Mouse (Mus musculus): ENCODE results near the gene Actl7b. TPM values are rescaled to one million over a fixed set of nuclear protein-coding genes. Genes with fewer than 3 reads are reported as not detected.

Actl7b gene
- polyA plus RNA-seq (2015; fragmentation: Nextera tagmentation; extraction: Ambion mirVana), result not detected in 2 replicates

DNA sequence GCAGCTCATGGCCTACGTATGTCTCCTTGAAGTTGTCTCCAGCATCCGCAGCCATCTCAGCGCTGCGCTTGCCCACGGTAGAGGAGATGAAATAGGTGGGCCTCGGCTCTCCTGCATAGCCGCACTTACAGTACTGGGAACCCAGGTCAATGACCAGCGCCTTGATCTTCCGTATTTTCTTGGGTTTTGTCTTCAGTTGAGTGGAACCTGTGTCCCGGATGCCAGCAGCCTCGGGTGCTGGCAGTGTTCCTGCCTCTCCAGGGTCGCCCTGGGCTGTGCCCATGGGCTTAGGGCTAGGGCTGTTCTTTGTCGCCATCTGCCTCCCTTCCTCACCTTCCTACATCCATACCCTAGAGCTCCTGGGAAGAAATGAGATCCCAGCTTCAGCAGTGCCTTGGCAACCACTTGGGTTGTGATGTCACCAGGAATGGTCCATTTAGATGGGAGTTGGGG, at the start of gene Actl7b:
Actl7b (minus strand) TSS at position 403 of the 453 bp plus-strand sequence.
- Histone ChIP-seq H3K4me2 (replicated peaks) (no peak within 1 kb of the TSS), H3K4me3 (no peak within 1 kb of the TSS), H3K27me3 (no peaks in the 10 kb centered on the region), H3K9ac (replicated peaks) (no peak within 1 kb of the TSS), H3K4me1 (no peaks in the 10 kb centered on the region), H3K36me3 (peaks cover 16% of the 10 kb centered on the region; the same call in 1 of the 2 replicates), H3K9me3 (no peaks in the 10 kb centered on the region), H3K27ac (replicated peaks) (no peak within 1 kb of the TSS)
- WGBS, result 93% methylated on average over 13 of the region's 13 CpGs
- no peak for ATAC-seq (replicated peaks)

DNA sequence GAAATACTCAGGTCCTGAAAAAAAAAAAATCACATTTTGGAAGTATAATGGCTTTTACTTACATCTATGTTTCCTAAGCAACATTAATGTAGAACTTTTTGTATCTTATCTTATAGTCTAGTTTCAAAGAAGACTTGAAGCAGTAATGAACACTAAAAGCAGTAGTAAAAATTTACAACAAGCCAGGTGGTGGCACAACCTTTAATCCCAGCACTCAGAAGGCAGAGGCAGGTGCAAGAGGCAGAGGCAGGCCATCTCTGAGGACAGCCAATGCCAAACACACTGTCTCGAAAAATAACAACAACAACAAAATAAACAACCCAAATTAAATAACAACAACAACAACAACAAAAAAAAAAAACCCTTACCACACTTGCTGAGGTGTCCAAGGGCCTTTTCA, 29.8 kb upstream of the Actl7b start:
- H3K9me3 ChIP-seq, result no peaks in the 10 kb centered on the region
- H3K4me2 ChIP-seq (replicated peaks), result no peak overlapping the region
- H3K36me3 ChIP-seq, result peaks cover 91% of the 10 kb centered on the region
- H3K4me1 ChIP-seq, result no peaks in the 10 kb centered on the region
- H3K9ac ChIP-seq (replicated peaks), result no peak overlapping the region
- ATAC-seq (replicated peaks), result no peak
- H3K27me3 ChIP-seq, result no peaks in the 10 kb centered on the region
- H3K27ac ChIP-seq (replicated peaks), result no peak overlapping the region
- no peak overlapping the region for H3K4me3 ChIP-seq
- WGBS, result 74% methylated on average over 1 of the region's 1 CpGs

DNA sequence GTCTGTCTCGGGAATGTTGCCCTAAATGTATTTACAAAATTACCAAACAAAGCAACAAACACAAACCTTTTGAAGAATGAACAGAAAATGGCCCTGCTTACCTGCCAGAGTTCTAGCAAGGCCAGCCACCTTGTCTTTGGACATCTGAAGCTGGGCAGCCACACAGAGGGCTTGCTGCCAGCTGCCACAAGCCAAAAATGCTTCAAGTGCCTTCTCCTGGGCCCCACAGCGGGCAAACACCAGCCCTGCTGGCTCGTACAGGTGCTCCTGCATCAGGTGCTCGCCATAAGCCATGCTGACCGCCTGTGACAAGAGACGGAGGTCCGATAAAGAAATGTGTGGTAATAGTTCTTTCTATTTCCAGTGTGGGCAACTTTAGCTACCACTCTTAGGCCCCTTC, 27.7 kb upstream of the Actl7b start:
- H3K36me3 ChIP-seq, result peaks cover 95% of the 10 kb centered on the region
- H3K9me3 ChIP-seq, result no peaks in the 10 kb centered on the region
- no peaks in the 10 kb centered on the region for H3K27me3 ChIP-seq
- WGBS, result 95% methylated on average over 7 of the region's 7 CpGs
- H3K27ac ChIP-seq (replicated peaks), result no peak overlapping the region
- no peak overlapping the region for H3K4me3 ChIP-seq
- no peaks in the 10 kb centered on the region for H3K4me1 ChIP-seq
- H3K4me2 ChIP-seq (replicated peaks), result no peak overlapping the region
- H3K9ac ChIP-seq (replicated peaks), result no peak overlapping the region
- no peak for ATAC-seq (replicated peaks)

DNA sequence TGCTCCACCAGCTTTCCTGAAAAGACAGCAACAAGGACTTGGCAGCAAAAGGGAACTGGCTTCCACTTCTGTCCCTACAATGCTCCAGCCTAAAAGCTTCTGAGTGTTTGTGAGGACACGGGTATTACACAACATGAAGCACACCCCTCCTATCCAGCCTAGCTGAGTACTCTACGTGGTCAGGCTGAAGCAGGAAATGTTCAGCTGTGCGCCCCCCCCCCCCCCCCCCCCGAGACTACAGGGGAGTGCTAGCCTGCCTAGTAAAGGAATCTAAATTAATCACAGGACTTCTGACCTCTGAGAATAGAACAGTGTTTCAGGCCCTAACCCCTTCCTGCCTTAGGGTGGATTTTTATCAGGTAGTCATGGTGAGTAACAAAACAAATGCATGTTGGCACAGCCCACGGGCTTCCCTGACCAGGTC, 26.6 kb upstream of the Actl7b start:
- Histone ChIP-seq H3K9ac (replicated peaks) (no peak overlapping the region), H3K4me2 (replicated peaks) (no peak overlapping the region), H3K4me1 (no peaks in the 10 kb centered on the region), H3K27ac (replicated peaks) (no peak overlapping the region), H3K4me3 (no peak overlapping the region), H3K36me3 (peaks cover 90% of the 10 kb centered on the region), H3K9me3 (no peaks in the 10 kb centered on the region), H3K27me3 (no peaks in the 10 kb centered on the region)
- no peak for ATAC-seq (replicated peaks)
- WGBS, result 80% methylated on average over 5 of the region's 5 CpGs

DNA sequence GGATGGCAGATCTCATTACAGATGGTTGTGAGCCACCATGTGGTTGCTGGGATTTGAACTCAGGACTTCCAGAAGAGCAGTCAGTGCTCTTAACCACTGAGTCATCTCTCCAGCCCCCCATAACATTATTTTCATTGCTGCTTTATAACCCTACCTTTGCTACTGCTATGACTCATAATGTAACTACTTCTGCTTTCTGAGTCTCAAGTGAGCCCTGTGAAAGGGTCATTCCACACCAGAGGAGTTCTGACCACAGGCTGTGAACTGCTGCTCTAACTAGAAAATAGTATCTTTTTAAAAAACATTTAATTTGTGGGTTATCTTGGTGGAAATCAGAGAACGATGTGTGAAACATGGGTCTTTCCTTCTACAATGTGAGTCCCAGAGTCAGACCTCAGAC, 16.4 kb upstream of the Actl7b start:
- no peaks in the 10 kb centered on the region for H3K9me3 ChIP-seq
- no peak overlapping the region for H3K4me2 ChIP-seq (replicated peaks)
- no peaks in the 10 kb centered on the region for H3K4me1 ChIP-seq
- H3K27me3 ChIP-seq, result no peaks in the 10 kb centered on the region
- no peak overlapping the region for H3K27ac ChIP-seq (replicated peaks)
- H3K4me3 ChIP-seq, result no peak overlapping the region
- 90% methylated on average over 1 of the region's 1 CpGs for WGBS
- ATAC-seq (replicated peaks), result no peak
- H3K9ac ChIP-seq (replicated peaks), result no peak overlapping the region
- peaks cover 93% of the 10 kb centered on the region for H3K36me3 ChIP-seq

DNA sequence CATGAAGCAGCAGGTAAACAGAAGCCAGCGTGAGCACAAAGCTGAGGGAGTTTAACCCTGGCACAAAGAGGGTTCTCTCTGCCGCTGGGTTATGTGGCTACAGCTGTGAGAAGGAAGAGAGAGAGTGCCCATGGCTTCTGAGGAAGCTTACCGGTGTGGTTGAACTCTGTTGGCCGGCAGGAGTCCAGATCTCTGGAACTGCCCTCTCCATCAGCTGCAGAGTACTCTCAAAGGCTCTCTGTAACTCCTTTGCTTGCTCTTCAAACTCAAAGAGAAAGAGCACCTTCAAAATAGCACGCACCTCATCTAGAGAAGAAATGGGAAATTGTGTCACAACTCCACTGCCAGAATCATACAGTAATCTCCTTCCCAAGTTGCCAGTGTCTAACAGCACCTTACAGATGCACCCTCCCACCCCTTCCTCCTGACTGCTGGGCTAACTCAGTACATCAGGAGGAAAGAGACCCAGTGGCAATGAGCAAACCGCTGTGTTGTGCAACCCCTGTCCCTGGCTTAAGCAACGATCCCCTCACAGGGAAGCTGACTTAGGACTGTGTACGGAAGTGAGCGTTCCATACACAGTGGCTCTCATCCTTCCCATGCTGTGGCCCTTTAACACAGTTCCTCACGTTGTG, 15.8 kb upstream of the Actl7b start:
- ATAC-seq (replicated peaks), result no peak
- Histone ChIP-seq H3K27ac (replicated peaks) (no peak overlapping the region), H3K9ac (replicated peaks) (no peak overlapping the region), H3K27me3 (no peaks in the 10 kb centered on the region), H3K4me3 (no peak overlapping the region), H3K4me2 (replicated peaks) (no peak overlapping the region), H3K9me3 (no peaks in the 10 kb centered on the region), H3K4me1 (no peaks in the 10 kb centered on the region), H3K36me3 (peaks cover 88% of the 10 kb centered on the region)
- WGBS, result 93% methylated on average over 10 of the region's 10 CpGs

DNA sequence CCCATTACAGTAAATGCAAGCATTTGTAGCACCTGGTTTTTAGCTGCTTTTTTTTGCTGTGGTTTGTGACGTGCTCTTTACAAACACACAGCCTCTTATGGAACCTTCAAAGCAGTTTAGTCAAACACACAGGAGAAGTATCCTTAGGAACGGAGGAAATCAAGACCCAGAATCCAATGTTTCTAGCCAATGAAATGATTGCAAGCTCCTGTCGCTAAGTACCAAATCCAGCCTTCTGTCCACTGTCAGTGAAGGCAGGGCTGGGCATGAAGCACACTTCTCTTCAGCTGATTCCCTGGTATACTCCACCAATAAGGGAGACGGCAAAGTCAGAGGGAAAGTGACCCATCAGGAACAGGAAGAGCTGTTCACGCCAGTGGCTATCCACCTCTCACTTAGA, 14.8 kb upstream of the Actl7b start:
- WGBS, result 94% methylated on average over 5 of the region's 5 CpGs
- no peaks in the 10 kb centered on the region for H3K9me3 ChIP-seq
- H3K27me3 ChIP-seq, result no peaks in the 10 kb centered on the region
- H3K4me1 ChIP-seq, result no peaks in the 10 kb centered on the region
- no peak for ATAC-seq (replicated peaks)
- no peak overlapping the region for H3K27ac ChIP-seq (replicated peaks)
- peaks cover 88% of the 10 kb centered on the region for H3K36me3 ChIP-seq
- no peak overlapping the region for H3K4me3 ChIP-seq
- no peak overlapping the region for H3K4me2 ChIP-seq (replicated peaks)
- no peak overlapping the region for H3K9ac ChIP-seq (replicated peaks)

DNA sequence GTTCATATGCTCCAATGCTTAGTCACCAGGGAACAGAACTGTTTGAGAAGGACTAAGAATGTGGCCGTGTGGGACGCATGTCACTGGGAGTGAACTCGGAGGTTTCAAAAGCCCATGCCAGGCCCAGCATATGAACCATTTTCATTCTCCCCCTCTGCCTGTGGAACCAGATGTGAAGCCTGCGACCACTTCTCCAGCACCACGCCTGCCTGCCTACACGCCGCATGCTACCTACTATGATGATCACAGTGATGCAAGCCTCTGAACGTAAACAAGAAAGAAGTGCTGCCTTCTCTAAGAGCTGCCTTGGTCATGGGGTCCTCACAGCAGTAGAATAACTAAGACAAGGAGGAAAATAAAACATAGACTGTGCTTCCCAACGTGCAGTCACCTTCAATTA, 6.2 kb upstream of the Actl7b start:
- H3K4me3 ChIP-seq, result no peak overlapping the region
- H3K4me1 ChIP-seq, result no peaks in the 10 kb centered on the region
- H3K9me3 ChIP-seq, result no peaks in the 10 kb centered on the region
- no peak overlapping the region for H3K4me2 ChIP-seq (replicated peaks)
- no peak overlapping the region for H3K27ac ChIP-seq (replicated peaks)
- H3K9ac ChIP-seq (replicated peaks), result no peak overlapping the region
- WGBS, result 96% methylated on average over 9 of the region's 9 CpGs
- no peak for ATAC-seq (replicated peaks)
- peaks cover 64% of the 10 kb centered on the region for H3K36me3 ChIP-seq
- no peaks in the 10 kb centered on the region for H3K27me3 ChIP-seq

DNA sequence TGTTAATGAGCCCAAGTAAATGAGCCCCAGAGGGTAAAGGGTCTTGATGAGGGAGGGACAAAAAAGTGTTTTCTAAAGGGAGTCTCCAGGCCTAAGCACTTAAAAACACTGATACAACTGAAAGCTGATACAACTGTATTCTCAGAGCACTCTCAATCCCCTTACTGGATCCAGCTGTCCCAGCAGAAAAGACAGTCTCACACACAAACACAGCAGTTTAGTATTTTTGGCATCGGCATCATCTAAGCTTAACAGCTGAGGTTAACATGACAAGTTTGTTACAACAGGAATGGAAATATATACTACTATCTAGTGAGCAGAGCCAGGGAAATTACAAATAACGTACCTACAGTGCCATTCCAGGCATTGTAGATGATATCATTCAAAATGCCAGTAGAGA, 5.1 kb upstream of the Actl7b start:
- H3K36me3 ChIP-seq, result peaks cover 56% of the 10 kb centered on the region
- no peak overlapping the region for H3K27ac ChIP-seq (replicated peaks)
- 94% methylated on average over 2 of the region's 2 CpGs for whole genome bisulfite sequencing
- no peaks in the 10 kb centered on the region for H3K9me3 ChIP-seq
- ATAC-seq (replicated peaks), result no peak
- H3K9ac ChIP-seq (replicated peaks), result no peak overlapping the region
- no peaks in the 10 kb centered on the region for H3K27me3 ChIP-seq
- H3K4me2 ChIP-seq (replicated peaks), result no peak overlapping the region
- no peak overlapping the region for H3K4me3 ChIP-seq
- no peaks in the 10 kb centered on the region for H3K4me1 ChIP-seq

DNA sequence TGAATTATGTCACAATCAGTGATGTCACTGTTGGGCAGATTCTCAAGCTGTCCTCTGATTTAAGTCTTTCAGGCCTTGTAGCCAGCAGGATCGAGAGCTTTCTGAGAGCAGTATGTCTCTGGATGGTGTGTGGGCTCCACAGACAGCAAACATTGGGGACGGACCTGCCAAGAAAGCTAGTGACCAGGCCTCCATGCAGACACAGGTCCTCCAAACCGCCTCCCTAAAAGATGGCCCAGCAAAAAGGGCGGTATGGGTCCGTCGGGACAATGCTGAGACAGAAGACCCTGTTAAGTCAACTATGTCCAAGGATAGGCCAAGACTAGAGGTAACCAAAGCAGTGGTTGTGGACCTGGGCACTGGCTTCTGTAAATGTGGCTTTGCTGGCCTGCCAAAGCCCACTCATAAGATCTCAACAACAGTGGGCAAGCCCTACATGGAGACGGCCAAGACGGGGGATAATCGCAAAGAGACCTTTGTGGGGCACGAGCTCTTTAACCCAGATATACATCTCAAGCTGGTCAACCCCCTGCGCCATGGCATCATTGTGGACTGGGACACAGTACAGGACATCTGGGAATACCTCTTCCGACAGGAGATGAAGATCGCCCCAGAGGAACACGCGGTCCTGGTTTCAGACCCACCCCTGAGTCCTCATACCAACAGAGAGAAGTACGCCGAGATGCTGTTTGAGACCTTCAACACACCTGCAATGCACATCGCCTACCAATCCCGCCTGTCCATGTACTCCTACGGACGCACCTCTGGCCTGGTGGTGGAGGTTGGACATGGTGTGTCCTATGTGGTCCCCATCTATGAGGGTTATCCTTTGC, 2.3 kb upstream of the Actl7b start, which contains the start of gene Actl7a:
Actl7a (plus strand) TSS at position 51 of the 833 bp plus-strand sequence.
- ATAC-seq (replicated peaks), result no peak
- Histone ChIP-seq H3K36me3 (peaks cover 31% of the 10 kb centered on the region; the same call in 1 of the 2 replicates), H3K4me2 (replicated peaks) (no peak within 1 kb of the TSS), H3K9me3 (no peaks in the 10 kb centered on the region), H3K4me3 (no peak within 1 kb of the TSS), H3K27me3 (no peaks in the 10 kb centered on the region), H3K27ac (replicated peaks) (no peak within 1 kb of the TSS), H3K9ac (replicated peaks) (no peak within 1 kb of the TSS), H3K4me1 (no peaks in the 10 kb centered on the region)
- WGBS, result 96% methylated on average over 21 of the region's 21 CpGs

DNA sequence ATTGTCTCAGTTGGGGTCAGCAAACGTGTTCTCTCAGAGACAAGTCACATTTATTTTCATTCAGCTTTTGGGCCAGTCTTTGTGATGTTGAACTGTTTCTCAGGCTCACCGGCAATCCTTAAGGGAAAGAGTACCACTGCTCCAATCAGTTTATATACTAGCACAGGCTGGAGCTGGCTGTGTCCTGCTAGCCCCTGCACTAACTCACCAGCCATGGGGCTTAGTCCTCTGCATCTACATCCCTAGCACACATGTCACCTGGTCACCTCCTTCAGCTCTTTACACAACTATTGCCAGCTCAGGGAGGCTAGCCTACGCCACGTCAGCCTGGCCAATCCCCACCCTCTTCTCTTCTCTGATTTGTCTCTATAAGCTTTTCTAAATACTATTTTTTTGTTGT, 1.5 kb upstream of the Actl7b start:
- Histone ChIP-seq H3K4me1 (no peaks in the 10 kb centered on the region), H3K4me3 (no peak overlapping the region), H3K4me2 (replicated peaks) (no peak overlapping the region), H3K27ac (replicated peaks) (no peak overlapping the region), H3K9ac (replicated peaks) (no peak overlapping the region), H3K27me3 (no peaks in the 10 kb centered on the region), H3K9me3 (no peaks in the 10 kb centered on the region), H3K36me3 (peaks cover 25% of the 10 kb centered on the region; the same call in 1 of the 2 replicates)
- 88% methylated on average over 4 of the region's 4 CpGs for WGBS
- no peak for ATAC-seq (replicated peaks)

DNA sequence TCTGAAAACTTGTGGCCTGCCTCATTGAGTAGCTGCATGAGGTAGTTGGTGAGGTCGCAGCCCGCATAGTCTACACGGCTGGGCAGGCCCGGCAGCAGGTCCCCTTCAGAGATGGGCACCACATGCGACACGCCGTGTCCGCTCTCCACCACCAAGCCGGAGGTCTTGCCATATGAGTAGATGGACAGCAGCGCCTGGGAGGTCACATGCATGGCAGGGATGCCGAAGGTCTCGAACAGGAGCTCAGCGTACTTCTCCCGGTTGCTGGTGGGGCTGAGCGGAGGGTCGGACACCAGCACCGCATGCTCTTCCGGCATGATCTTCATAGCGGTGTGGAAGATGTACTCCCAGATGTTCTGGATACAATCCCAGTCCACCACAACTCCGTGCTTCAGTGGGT, 632 bp downstream of the Actl7b start:
- no peak for ATAC-seq (replicated peaks)
- WGBS, result 95% methylated on average over 20 of the region's 20 CpGs
- H3K9ac ChIP-seq (replicated peaks), result no peak overlapping the region
- H3K36me3 ChIP-seq, result peaks cover 11% of the 10 kb centered on the region; the same call in 1 of the 2 replicates
- no peaks in the 10 kb centered on the region for H3K4me1 ChIP-seq
- H3K27ac ChIP-seq (replicated peaks), result no peak overlapping the region
- no peaks in the 10 kb centered on the region for H3K9me3 ChIP-seq
- H3K27me3 ChIP-seq, result no peaks in the 10 kb centered on the region
- H3K4me2 ChIP-seq (replicated peaks), result no peak overlapping the region
- H3K4me3 ChIP-seq, result no peak overlapping the region
